Comparison of ENCODE assay signal across 10 mouse cellular contexts in genomic region chr7:98084541-98085293, GRCm38 (mm10). TPM values are rescaled to one million over a fixed set of nuclear protein-coding genes. Genes with fewer than 3 reads are reported as not detected.
A peak's percentile ranks its signal among the peaks of the same experiment; 100 is the strongest.
DNase-seq lines count a peak whose midpoint lies in the region; ATAC-seq lines count a peak whose summit lies in the region.
"Had no signal": no experiment of that assay in that cellular context is flagged by ENCODE, and none has a peak within 500 bp of the region (broad histone marks: within the 10 kb centered on the region; RNA-seq: fewer than 3 reads in every experiment).

No protein-coding gene starts in this region.

- no peaks in the 10 kb centered on the region for H3K36me3 ChIP-seq in hindbrain, embryonic 11.5 days (ENCODE audit: control insufficient read depth, insufficient read depth, low read length)
- H3K36me3 ChIP-seq: limb, embryonic 15.5 days had no signal

- intact Hi-C loops in left cerebral cortex, postnatal 4 days (cut with DNase I) = no loop called here

- no peak overlapping the region for H3K9ac ChIP-seq in hindbrain, embryonic 11.5 days (ENCODE audit: low read depth, low read length)
- H3K9ac ChIP-seq: limb, embryonic 15.5 days had no signal

- H3K27ac ChIP-seq in hindbrain, embryonic 11.5 days (ENCODE audit: low read depth, low read length) = no peak overlapping the region
- H3K27ac ChIP-seq: limb, embryonic 15.5 days had no signal

- no peaks in the 10 kb centered on the region for H3K9me3 ChIP-seq in hindbrain, embryonic 11.5 days (ENCODE audit: control insufficient read depth, low read length)
- H3K9me3 ChIP-seq: limb, embryonic 15.5 days had no signal

- H3K4me1 ChIP-seq in hindbrain, embryonic 11.5 days (replicated peaks; ENCODE audit: control insufficient read depth, insufficient read depth, low read length) = peaks cover 3% of the 10 kb centered on the region; the same call in 1 of the 2 replicates

- no peak overlapping the region for H3K4me2 ChIP-seq in hindbrain, embryonic 11.5 days (replicated peaks; ENCODE audit: low read depth, low read length)
- H3K4me2 ChIP-seq: limb, embryonic 15.5 days had no signal

- peak; percentile 41 to 62 for DNase-seq in heart, adult 18-20 months
- no peak for DNase-seq in heart, postnatal 4 days
- DNase-seq in kidney, postnatal 10 days = peak; percentile 41
- peak; percentile 49 for DNase-seq in lung, postnatal 36 days
- no peak for DNase-seq in left cerebral cortex, postnatal 4 days
- no peak for DNase-seq in hindbrain, embryonic 11.5 days (ENCODE audit: low spot score)
- DNase-seq: forebrain, postnatal 0 days had no signal

- WGBS in hindbrain, embryonic 11.5 days = 66% methylated on average over 12 of the region's 12 CpGs

- H3K27me3 ChIP-seq in hindbrain, embryonic 11.5 days (ENCODE audit: control insufficient read depth, insufficient read depth, low read length) = no peaks in the 10 kb centered on the region
- H3K27me3 ChIP-seq: limb, embryonic 15.5 days had no signal

- peak; percentile 59 for ATAC-seq in granulocyte monocyte progenitor cell, adult 5-6 weeks (replicated peaks; ENCODE audit: poor library complexity, severe bottlenecking)
- ATAC-seq in CD4-positive, CD25-positive, alpha-beta regulatory T cell, adult 4 months = no peak
- no peak for ATAC-seq in hindbrain, embryonic 11.5 days (ENCODE audit: low FRiP score)
- ATAC-seq: forebrain, postnatal 0 days had no signal

- H3K4me3 ChIP-seq in hindbrain, embryonic 11.5 days (ENCODE audit: low read depth, low read length) = no peak overlapping the region
- H3K4me3 ChIP-seq: limb, embryonic 15.5 days had no signal

RNA-seq across cellular contexts. Expression of gene Myo7a, which starts 34.6 kb away (rescaled TPM):
- 1 to 10 TPM; 3.9 to 5.2 TPM for total RNA-seq in heart, adult 18-20 months (2021)
- total RNA-seq in heart, postnatal 4 days (2021) = 1 to 10 TPM; 4.2 to 5.4 TPM
- 34.8 and 43.7 TPM in 2 replicates for total RNA-seq in granulocyte monocyte progenitor cell, adult 5-6 weeks (2014; fragmentation: Nextera tagmentation)
- total RNA-seq in granulocyte monocyte progenitor cell, adult 5-6 weeks (2017) = 22.0 and 26.2 TPM in 2 replicates
- total RNA-seq in left cerebral cortex, postnatal 4 days (2021) = 10 to 100 TPM; 17.8 to 18.7 TPM
- polyA plus RNA-seq in CD4-positive, CD25-positive, alpha-beta regulatory T cell, adult 4 months (2017; shearing (Covaris generic)) = 1 to 10 TPM; 1.0 to 3.1 TPM
- 10.7 and 15.2 TPM in 2 replicates for polyA plus RNA-seq in hindbrain, embryonic 11.5 days (2014; fragmentation: Nextera tagmentation; extraction: Ambion mirVana)

Comparison
In these comparisons a context has a peak if more than half of its experiments do, and no peak if none do; other contexts are left out.
1. DNase-seq: peak in heart, adult 18-20 months (2 of 2), kidney, postnatal 10 days (single experiment) and lung, postnatal 36 days (single experiment); none in heart, postnatal 4 days (single experiment), left cerebral cortex, postnatal 4 days (single experiment) and hindbrain, embryonic 11.5 days (single experiment).